Mouse (Mus musculus) lung, adult 2 months (tissue): ENCODE data around the gene Gm28035.

Source experiments
- CTCF ChIP-seq: fragments of 200-500 bp; IDR thresholded peaks from 2 replicates; pipeline ENCODE4 v1.5.1; 2011; ENCODE audit warnings: mild to moderate bottlenecking, low read length, control low read depth; ENCODE audit not compliant: insufficient read depth
- POLR2A ChIP-seq: fragments of 200-500 bp; IDR thresholded peaks from 2 replicates; pipeline ENCODE4 v1.6.1; 2011; ENCODE audit warnings: low read depth, mild to moderate bottlenecking, control low read depth, low read length, borderline replicate concordance; ENCODE audit errors: extremely low read depth

DNA sequence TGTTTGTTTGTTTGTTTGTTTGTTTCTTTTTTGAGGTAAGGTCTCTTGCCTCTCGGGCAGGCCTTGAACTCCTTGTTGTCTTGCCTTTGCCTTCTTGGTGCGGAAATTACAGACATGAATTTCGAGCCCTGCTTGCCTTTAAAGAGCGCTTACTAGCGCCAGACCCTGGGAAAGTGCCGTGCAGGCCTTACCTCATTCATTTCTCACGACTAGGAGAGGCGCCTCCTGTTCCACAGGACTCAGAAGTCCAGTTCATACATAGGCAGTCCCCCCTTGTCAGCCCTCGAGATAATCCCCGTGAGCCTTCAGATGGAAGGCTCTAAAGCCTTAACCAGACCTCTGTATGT, 46.6 kb downstream of the Gm28035 start:
- TF ChIP-seq CTCF (no peak), POLR2A (no peak)
